Mouse (Mus musculus) liver, embryonic 11.5 days (tissue): Measurements from ENCODE around the gene Trp53i11. TPM values are rescaled to one million over a fixed set of nuclear protein-coding genes. Genes with fewer than 3 reads are reported as not detected.

Experiments used
- ATAC-seq: fragments of 200-750 bp; cut with Nextera tagmentation; replicated peaks from 2 replicates; pipeline ENCODE4 v1.8.0; 2017; ENCODE audit warnings: moderate number of reproducible peaks, mild to moderate bottlenecking, moderate TSS enrichment, moderate library complexity; ENCODE audit not compliant: low FRiP score
- DNase-seq: peaks from one replicate; pipeline ENCODE4 v3.0.0-alpha.2; 2017; ENCODE audit warnings: low spot score
- H3K27ac ChIP-seq: fragments of 300-500 bp; sonication (generic); 2 replicates; pipeline ENCODE4 v1.5.1; 2014; ENCODE audit warnings: mild to moderate bottlenecking, low read depth, low read length, control low read depth
- H3K27me3 ChIP-seq: fragments of 300-500 bp; sonication (generic); replicated peaks from 2 replicates; pipeline ENCODE4 v1.6.1; 2014; ENCODE audit warnings: low read length, mixed read lengths; ENCODE audit not compliant: control insufficient read depth, insufficient read depth
- H3K36me3 ChIP-seq: fragments of 300-500 bp; sonication (generic); 2 replicates; pipeline ENCODE4 v1.6.1; 2014; ENCODE audit warnings: mild to moderate bottlenecking, low read length, moderate library complexity, mixed read lengths; ENCODE audit not compliant: control insufficient read depth, insufficient read depth
- H3K4me1 ChIP-seq: fragments of 300-500 bp; sonication (generic); replicated peaks from 2 replicates; pipeline ENCODE4 v1.6.1; 2014; ENCODE audit warnings: low read length, mixed read lengths; ENCODE audit not compliant: control insufficient read depth, insufficient read depth
- H3K4me2 ChIP-seq: fragments of 300-500 bp; sonication (generic); 2 replicates; pipeline ENCODE4 v1.6.1; 2014; ENCODE audit warnings: mild to moderate bottlenecking, control low read depth, moderate library complexity
- H3K4me3 ChIP-seq: fragments of 300-500 bp; sonication (generic); 2 replicates; pipeline ENCODE4 v1.5.1; 2014; ENCODE audit warnings: low read depth, low read length, control low read depth
- H3K9ac ChIP-seq: fragments of 300-500 bp; sonication (generic); 2 replicates; pipeline ENCODE4 v1.6.1; 2014; ENCODE audit warnings: low read depth, low read length, control low read depth
- H3K9me3 ChIP-seq: fragments of 300-500 bp; sonication (generic); 2 replicates; pipeline ENCODE4 v1.6.1; 2016; ENCODE audit warnings: low read length, inconsistent platforms, mixed read lengths; ENCODE audit not compliant: control insufficient read depth
- WGBS: fragments of 180-500 bp; shearing (Covaris S2); extraction: QIAGEN DNeasy Blood & Tissue Kit; methylation state at CpG from one replicate; pipeline ENCODE4 v1.1.7; 2014; 5-methylcytosine and 5-hydroxymethylcytosine counted together
- polyA plus RNA-seq: library from polyadenylated mRNA; unstranded; fragments of >200 nt; fragmentation: Nextera tagmentation; extraction: Ambion mirVana; gene quantifications from 2 replicates; pipeline ENCODE4 v1.2.1, GENCODE M21; 2014

Gene Trp53i11
- polyA plus RNA-seq, 1 experiment from 2014 or later = 14.0 TPM

DNA sequence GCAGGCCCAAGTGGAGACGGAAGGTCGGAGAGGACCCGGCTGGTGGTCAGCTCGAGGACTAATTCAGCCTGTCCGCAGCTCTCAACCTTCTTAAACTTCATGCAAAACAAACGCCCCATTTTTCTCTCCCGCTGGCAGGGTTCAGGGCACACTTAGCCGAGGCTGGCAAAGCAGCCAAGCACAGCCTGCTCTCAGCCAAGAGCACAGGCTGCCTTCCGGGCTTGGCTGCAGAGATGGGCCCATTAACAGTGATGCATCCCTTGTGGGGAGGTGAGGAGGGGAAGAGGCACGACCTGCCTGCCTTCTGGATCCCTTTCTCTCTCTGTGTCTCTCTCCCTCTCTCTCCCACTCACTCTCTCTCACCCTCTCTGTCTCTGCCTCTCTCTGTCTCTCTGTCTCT lies 28.4 kb downstream of the Trp53i11 start:
- Histone ChIP-seq H3K9me3 (no peaks in the 10 kb centered on the region), H3K4me1 (peaks cover 7% of the 10 kb centered on the region; the same call in 1 of the 2 replicates), H3K4me3 (no peak overlapping the region), H3K4me2 (no peak overlapping the region), H3K27ac (no peak overlapping the region), H3K27me3 (0 out of 2 replicates have a peak, but pooled peaks cover 3% of the 10 kb centered on the region), H3K36me3 (no peaks in the 10 kb centered on the region), H3K9ac (no peak overlapping the region)
- no peak for DNase-seq
- ATAC-seq = no peak
- WGBS = 84% methylated on average over 9 of the region's 10 CpGs

DNA sequence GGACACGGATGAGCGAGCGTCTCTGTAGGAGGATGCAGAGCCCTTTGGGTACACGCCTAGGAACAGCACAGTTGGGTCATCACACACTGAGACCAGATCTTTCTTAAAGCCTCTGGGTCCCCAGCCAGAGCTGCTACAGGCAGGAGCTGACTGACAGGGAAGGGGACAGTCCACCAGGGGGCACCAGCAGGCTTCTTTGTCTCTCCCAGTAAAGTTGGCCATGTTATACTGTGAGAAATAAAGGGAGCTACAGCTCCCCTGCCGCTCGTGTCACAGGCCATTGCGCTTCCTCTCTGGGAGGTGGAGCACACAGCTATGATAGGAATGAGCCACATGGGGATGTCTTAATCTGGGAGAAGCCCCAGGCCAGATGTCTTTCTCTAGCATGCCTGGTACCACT lies 29.7 kb downstream of the Trp53i11 start:
- no peak overlapping the region for H3K4me3 ChIP-seq
- 0 out of 2 replicates have a peak, but pooled peaks cover 3% of the 10 kb centered on the region for H3K27me3 ChIP-seq
- ATAC-seq = peak; percentile 60
- H3K9me3 ChIP-seq = no peaks in the 10 kb centered on the region
- H3K36me3 ChIP-seq = no peaks in the 10 kb centered on the region
- no peak overlapping the region for H3K4me2 ChIP-seq
- no peak overlapping the region for H3K27ac ChIP-seq
- WGBS = 29% methylated on average over 7 of the region's 7 CpGs
- DNase-seq = peak; percentile 75
- H3K9ac ChIP-seq = no peak overlapping the region
- peaks cover 7% of the 10 kb centered on the region; the same call in 1 of the 2 replicates for H3K4me1 ChIP-seq

- DNase-seq (no peak), ATAC-seq (no peak)
- 79% methylated on average over 7 of the region's 7 CpGs for WGBS
- Histone ChIP-seq H3K27me3 (0 out of 2 replicates have a peak, but pooled peaks cover 3% of the 10 kb centered on the region), H3K4me1 (peaks cover 7% of the 10 kb centered on the region; the same call in 1 of the 2 replicates), H3K4me3 (no peak overlapping the region), H3K36me3 (no peaks in the 10 kb centered on the region), H3K9me3 (no peaks in the 10 kb centered on the region), H3K27ac (no peak overlapping the region), H3K9ac (no peak overlapping the region), H3K4me2 (no peak overlapping the region)
Observed at GRCm38 (mm10) chr2:93218353-93218990, 31.1 kb downstream of the Trp53i11 start.

- Histone ChIP-seq H3K4me2 (no peak overlapping the region), H3K27me3 (0 out of 2 replicates have a peak, but pooled peaks cover 3% of the 10 kb centered on the region), H3K9ac (no peak overlapping the region), H3K4me3 (no peak overlapping the region), H3K9me3 (no peaks in the 10 kb centered on the region), H3K36me3 (no peaks in the 10 kb centered on the region), H3K27ac (no peak overlapping the region), H3K4me1 (peaks cover 4% of the 10 kb centered on the region; the same call in 1 of the 2 replicates)
- ATAC-seq (no peak), DNase-seq (no peak)
- WGBS = 93% methylated on average over 3 of the region's 3 CpGs
Observed at GRCm38 (mm10) chr2:93219576-93219975, 32.2 kb downstream of the Trp53i11 start.

- Histone ChIP-seq H3K9ac (no peak overlapping the region), H3K4me1 (peaks cover 4% of the 10 kb centered on the region; the same call in 1 of the 2 replicates), H3K27me3 (0 out of 2 replicates have a peak, but pooled peaks cover 3% of the 10 kb centered on the region), H3K4me2 (no peak overlapping the region), H3K4me3 (no peak overlapping the region), H3K9me3 (no peaks in the 10 kb centered on the region), H3K36me3 (no peaks in the 10 kb centered on the region), H3K27ac (no peak overlapping the region)
- DNase-seq (no peak), ATAC-seq (no peak)
- WGBS = 76% methylated on average over 5 of the region's 5 CpGs
Observed at GRCm38 (mm10) chr2:93220447-93220846, 33.1 kb downstream of the Trp53i11 start.

GRCm38 (mm10) chr2:93223463-93223862 lies 36.1 kb downstream of the Trp53i11 start:
- Histone ChIP-seq H3K9me3 (no peaks in the 10 kb centered on the region), H3K4me1 (no peaks in the 10 kb centered on the region), H3K4me2 (no peak overlapping the region), H3K27me3 (0 out of 2 replicates have a peak, but pooled peaks cover 3% of the 10 kb centered on the region), H3K36me3 (no peaks in the 10 kb centered on the region), H3K27ac (no peak overlapping the region), H3K9ac (no peak overlapping the region), H3K4me3 (no peak overlapping the region)
- 56% methylated on average over 6 of the region's 6 CpGs for WGBS
- DNase-seq (no peak), ATAC-seq (no peak)

DNA sequence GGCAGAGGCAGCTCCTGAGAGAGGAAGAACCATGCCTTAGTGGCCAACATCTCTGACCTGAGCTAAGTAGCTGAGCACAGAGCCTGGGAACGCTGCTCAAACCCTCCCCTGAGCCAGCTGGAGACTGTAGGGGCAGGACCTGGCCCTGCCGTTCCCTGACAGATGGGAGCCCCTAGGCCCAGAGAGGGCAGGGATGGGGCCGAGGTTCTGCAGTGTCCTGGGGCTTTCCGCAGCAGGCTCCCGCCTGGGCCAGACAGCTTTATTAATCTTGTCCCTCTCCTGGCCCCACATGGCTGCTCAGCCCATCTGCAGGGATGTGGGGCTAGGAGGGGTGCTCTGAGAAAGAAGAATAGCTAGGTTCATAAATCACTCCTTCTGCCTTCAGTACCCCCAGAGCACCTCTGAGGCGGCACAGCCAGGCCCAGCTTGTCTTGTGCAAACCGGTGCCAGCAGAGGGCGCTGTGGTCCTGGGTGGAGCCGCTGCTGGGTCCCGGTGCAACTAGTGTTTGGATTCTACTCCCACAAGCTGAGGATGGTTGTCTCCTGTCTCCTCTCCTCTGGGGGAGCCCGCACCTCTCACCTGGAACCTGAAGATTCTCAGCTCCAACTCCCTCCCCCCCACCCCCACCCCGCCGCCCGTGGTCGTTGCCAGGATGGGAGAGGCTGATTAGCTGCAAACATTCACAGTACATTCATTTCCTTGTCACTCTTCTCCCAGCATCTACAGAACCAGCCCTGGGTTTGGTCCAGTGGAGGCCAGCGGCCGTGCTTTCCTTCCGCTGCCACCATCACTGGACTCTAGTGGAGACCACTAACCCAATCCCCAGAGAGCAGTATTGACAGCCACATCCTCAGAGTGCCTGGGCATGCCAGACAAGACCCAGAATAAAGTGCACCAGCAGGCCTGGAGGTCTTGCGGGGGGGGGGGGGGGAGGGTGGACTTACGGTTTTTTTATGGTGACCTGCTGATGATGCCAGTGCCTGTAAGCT lies 39.6 kb downstream of the Trp53i11 start:
- H3K36me3 ChIP-seq = no peaks in the 10 kb centered on the region
- H3K9ac ChIP-seq = no peak overlapping the region
- no peak overlapping the region for H3K27ac ChIP-seq
- no peaks in the 10 kb centered on the region for H3K4me1 ChIP-seq
- no peaks in the 10 kb centered on the region for H3K9me3 ChIP-seq
- no peak overlapping the region for H3K4me3 ChIP-seq
- ATAC-seq (peak; percentile 63), DNase-seq (peak; percentile 84)
- 30% methylated on average over 19 of the region's 20 CpGs for WGBS
- no peak overlapping the region for H3K4me2 ChIP-seq
- no peaks in the 10 kb centered on the region for H3K27me3 ChIP-seq

DNA sequence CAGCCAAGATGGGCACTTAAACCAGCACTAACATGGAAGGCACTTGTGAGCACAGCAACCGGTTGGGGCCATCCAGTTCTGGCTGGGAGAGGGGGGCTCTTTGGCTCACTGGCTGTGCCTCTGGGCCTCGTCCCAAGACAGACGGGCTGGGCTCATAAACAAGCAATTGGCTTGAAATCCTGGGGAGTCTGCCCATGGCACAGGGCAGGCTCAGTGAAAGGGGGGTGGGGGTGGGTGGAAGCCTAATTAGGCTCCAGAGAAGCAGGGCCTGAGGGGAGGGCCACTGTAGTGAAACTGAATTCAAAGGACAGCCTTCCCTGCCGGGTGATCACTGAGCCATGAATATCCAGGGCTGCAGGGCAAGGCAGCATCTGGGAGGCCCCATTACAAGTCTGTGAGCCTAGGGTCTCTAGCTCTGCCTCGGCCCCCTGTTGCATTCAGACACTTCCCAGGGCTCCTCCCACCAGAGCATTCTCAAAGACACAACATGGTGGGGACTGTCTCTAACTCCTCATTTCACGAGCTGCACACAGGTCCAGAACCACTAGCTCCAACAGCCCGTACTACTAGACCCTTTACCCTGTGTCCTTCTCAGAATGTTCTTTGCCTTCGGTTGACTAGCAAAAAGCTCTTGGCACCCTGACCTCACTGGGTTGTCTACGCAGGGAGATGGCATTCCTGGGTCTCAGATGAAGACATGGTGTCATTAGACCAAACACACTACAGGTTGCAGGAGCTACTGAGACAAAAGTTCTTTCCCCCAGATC lies 40.5 kb downstream of the Trp53i11 start:
- no peak overlapping the region for H3K9ac ChIP-seq
- no peak overlapping the region for H3K4me2 ChIP-seq
- no peak overlapping the region for H3K4me3 ChIP-seq
- H3K9me3 ChIP-seq = no peaks in the 10 kb centered on the region
- no peak for ATAC-seq
- no peaks in the 10 kb centered on the region for H3K36me3 ChIP-seq
- 63% methylated on average over 9 of the region's 9 CpGs for WGBS
- no peak overlapping the region for H3K27ac ChIP-seq
- H3K27me3 ChIP-seq = no peaks in the 10 kb centered on the region
- no peaks in the 10 kb centered on the region for H3K4me1 ChIP-seq
- no peak for DNase-seq
